Mouse (Mus musculus) gastrocnemius, adult 8-10 months (tissue): ENCODE data around the gene Ppm1b. TPM values are rescaled to one million over a fixed set of nuclear protein-coding genes. Genes with fewer than 3 reads are reported as not detected.
A peak's percentile ranks its signal among the peaks of the same experiment; 100 is the strongest.

ENCODE experiments used
- DNase-seq, 2 experiments: peaks; one replicate each; pipeline ENCODE4 v3.0.0; 2022; ENCODE audit warnings: low spot score in 2 of 2
- total RNA-seq, 4 experiments: library from RNA; stranded (reverse); gene quantifications; 2 replicates each; pipeline ENCODE4 v1.2.4; 2022

The Ppm1b gene
- total RNA-seq, 4 experiments from 2014 or later = 165 to 198 (median 183) TPM

DNA sequence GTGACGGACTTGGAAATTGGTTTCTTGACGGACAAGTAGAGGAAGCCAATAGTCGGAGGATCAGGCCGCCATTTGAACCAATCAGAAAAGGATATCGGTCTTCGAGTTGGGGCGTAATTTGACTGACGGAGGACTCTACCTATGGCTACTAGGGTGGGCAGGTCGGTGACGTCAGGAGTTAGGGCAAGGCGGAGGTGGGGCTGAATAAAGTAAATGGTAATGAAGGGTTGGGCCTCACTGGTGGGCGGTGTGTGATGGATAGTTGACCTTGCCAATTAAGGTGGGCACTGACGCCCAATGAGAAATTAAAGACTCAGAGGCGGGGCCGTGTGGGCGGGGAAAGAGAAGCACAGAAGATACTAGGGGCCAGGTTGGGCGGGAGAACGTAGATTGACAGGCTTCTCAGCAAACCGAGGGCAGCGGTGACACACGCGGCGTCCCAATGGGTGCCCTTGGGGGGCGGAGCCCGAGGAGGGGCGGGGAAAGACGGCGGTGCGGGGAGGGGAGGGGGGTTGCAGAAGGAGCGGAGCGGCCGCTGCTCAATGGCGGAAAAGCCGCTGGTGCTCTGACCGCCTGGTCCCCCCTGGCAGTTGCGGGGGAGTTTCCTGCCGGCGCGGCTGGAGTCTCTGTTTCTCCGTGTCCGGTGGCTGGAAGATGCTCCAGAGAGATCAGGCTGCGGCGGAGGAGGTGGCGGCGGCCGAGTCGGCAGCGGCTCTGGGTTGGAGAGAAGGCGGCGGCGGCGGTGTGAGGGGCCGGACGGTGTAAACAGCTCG lies 1.1 kb downstream of the Ppm1b start:
- DNase-seq = peak; percentile 100

GRCm38 (mm10) chr17:84958411-84958911 lies 1.9 kb downstream of the Ppm1b start:
- no peak for DNase-seq

DNA sequence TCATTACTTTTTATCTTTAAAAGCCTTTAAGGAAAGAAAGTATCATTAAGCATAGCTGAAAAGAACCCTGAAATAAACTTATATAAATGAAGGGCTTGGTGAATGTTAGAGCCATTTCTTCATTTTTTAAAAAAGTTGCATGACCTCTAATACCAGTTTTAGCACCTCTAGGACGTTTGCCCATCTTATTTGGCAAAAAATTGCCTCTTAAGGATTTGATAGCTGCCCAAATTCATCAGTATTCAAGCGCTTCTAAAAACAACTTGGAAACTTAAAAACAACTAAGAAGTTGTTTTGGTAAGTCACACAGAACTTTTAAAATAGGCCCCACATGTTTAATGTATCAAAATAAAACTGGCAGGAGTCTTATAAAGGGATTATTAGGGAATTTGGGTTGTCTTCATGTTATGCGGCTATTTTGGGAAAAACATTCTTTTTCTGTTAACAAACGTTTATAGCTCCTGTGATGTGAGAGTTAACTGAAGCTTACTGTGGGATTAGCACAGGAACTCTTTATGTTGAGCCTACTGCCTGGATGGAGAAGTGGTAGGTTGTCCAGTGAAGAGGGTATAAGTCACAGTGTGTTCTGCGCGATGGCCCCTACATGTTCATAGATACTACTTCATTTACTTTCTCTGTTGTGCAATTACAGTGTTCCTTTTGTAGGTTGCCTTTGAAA lies 2.6 kb downstream of the Ppm1b start:
- no peak for DNase-seq

DNA sequence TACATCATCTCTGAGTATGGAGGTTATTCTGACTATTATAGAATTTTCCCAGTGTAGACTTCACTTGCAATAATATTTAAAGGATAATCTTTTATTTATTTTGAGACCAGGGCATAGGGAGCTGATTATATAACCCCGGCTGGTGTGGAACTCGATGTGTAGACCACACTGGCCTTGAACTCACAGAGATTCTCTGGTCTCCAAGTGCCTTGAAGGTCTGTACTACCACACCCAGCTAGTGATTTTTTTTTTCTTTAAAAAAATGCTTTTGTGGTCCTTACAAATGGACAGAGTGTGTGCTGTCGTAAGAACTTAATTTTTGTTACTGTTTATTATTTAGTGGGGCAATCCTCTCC lies 3.1 kb downstream of the Ppm1b start:
- DNase-seq = no peak

- no peak for DNase-seq
Measured at GRCm38 (mm10) chr17:84960136-84960535, 3.6 kb downstream of the Ppm1b start.

GRCm38 (mm10) chr17:84962046-84962445 lies 5.5 kb downstream of the Ppm1b start:
- DNase-seq = no peak

DNA sequence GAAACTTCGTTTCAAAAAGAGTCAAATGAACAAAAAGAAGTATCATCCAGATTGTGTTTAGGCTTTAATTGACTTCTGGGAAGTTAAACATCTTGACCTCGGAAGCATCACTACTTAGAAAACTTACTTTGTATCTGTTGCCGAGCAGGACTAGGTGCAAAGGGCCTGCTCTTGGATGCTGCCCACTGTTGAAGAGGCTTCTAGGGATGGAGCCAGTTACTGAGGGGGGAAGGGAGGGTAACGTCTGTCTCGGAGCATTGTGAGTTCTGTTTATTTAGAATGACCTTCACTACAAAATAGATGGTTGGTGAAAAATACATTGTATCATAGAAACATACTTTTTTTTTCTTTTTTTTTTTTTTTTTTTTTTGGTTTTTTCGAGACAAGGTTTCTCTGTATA lies 7.1 kb downstream of the Ppm1b start:
- DNase-seq = no peak

DNA sequence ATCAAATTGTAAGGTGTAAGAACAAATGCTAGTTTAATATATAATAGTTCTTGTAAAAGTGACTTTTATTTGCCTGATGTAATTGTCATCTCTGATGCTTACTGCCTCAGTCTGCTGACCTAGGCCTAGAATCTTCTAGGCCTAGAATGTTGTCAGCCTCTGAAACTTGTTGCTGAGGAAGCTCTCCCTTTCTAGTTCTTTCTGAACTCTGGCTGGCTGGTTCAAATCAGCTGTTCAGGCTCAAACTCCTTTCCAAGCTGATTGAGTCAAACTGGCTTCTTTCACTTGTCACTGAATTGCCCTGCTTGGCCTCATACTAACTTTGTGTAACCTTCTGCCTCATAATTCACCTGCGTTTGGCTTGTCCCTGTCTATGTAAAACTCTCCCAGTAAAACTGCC lies 9.7 kb downstream of the Ppm1b start:
- DNase-seq = no peak

- DNase-seq = no peak
Measured at GRCm38 (mm10) chr17:84967045-84967444, 10.5 kb downstream of the Ppm1b start.

DNA sequence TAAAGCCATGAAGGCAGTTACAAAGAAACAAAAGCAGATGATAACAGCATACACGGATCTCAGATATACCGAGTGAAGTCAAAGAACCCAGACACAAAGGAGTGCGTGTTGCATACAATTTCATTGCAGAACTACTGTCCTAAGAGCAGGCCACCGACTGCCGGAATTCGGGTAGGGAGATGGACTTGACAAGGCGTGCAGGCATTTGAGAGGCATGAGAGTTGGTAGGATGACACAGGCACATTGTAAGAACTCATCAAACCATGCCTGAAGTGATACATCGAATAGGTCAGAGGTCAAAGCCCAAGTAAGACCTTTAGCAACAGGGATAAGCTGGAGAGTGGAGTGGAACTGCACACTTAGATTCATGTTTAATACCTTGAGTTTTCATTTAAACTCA lies 13.4 kb downstream of the Ppm1b start:
- DNase-seq = no peak

GRCm38 (mm10) chr17:84981721-84982120 lies 25.2 kb downstream of the Ppm1b start:
- no peak for DNase-seq

DNA sequence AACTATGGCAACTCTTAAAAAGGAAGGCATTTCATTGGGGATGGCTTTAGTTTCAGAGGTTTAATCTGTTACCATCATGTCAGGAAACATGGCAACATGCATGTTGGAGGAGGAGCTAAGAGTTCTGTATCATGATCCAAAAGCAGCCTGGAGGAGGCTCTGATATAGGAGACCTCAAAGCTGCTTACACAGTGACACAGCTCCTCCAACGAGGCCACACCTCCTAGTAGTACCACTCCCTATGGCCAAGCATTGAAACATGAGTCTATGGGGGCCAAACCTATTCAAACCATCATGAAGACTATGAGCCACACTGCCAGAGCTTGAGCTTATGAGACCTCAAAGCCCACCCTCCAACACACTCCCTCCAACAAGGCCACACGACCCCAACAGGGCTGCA lies 26.2 kb downstream of the Ppm1b start:
- no peak for DNase-seq

GRCm38 (mm10) chr17:84986368-84986767 lies 29.8 kb downstream of the Ppm1b start:
- no peak for DNase-seq

DNA sequence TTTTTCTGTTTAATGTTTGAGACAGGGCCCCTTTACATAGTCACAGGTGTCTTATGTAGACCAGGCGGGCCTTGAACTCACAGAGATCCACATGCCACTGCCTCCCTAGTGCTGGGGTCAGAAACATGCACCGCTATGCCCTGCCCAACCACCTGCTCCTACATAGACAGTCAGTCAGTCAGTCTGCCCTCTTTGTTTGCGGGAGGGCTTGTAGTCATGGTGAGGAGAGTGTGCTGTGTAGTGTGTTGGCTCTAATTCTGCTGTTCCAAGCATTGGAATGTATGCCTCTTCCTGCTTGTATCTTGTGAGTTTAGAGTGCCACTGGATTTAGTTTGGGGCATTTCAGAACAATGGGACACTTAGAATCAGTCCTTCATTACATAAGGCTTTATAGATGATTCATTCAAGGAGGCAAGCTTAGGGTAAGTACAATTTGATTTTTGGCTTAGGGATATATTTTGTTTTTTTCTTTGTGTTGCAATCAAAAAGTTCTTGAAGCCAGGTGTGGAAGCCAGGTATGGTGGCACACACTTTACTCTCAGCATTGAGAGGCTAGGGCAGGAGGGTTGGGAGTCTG lies 31.4 kb downstream of the Ppm1b start:
- no peak for DNase-seq

DNA sequence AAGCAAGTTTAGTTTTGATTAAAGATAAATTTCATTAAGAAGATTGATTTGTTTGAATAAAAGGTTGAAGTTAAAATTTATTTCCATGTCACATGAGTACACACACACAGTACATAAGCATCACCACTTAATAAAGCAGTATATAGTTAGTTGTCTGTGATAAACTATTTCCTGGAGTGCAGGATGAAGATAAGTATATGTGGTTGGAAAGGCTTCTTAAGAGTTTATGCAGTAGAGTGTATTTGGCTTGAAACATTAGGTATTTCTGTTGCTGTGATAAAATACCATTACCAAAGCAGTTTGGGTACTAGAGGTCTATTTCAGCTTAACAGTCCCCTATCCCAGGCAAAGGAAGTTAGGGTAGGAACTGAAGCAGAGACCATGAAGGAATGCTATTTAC lies 32.0 kb downstream of the Ppm1b start:
- no peak for DNase-seq

DNA sequence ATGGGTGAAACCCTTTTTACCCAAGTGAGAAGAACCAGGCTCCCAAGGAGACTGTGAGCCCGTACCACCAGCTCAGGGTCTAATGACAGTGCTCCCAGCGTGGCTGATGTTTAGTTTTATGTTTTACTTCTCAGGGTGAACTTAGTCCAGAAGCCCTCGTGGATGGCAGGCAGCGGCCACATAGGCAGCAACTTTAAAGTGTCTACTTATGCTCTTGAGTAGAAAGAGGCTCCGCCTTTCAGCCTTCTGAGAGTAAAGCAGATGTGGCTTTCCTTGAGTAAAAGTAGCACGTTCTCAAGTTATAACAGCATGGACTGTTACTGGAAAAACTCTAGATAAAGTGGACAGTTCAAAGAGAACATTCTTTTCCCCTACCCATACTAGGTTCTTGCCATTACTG lies 39.3 kb downstream of the Ppm1b start:
- no peak for DNase-seq

DNA sequence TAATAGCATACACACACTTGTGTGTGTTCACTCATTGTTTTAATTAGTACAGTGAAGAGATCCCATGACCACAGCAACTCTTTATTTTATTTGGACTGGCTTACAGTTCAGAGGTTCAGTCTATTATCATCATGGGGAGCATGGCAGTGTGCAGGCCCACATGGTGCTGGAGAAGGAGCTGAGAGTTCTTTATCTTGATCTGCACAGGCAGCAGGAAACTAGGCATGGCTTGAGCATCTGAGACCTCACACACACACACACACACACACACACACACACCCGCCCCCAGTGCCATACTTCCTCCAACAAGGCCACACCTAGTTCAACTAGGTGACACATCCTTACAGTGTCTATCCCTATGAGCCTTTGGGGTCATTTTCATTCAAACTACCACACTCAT lies 41.1 kb downstream of the Ppm1b start:
- no peak for DNase-seq

- DNase-seq = no peak
Measured at GRCm38 (mm10) chr17:84999636-85000035, 43.1 kb downstream of the Ppm1b start.

DNA sequence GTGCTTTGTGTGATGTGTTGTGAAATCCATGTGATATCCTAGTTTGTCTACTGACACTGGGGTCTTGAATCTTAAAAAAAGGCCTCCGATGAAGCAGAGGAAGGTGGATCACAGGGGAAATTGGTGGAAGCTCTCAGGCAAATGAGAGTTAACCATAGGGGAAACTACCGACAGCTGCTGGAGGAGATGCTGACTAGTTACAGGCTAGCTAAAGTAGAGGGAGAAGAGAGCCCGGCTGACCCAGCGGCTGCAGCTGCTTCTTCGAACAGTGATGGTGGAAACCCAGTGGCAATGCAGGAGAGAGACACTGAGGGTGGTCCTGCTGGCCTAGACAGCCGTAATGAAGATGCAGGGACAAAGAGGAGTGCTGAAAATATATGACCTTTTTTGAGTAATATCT lies 56.9 kb downstream of the Ppm1b start:
- no peak for DNase-seq

DNA sequence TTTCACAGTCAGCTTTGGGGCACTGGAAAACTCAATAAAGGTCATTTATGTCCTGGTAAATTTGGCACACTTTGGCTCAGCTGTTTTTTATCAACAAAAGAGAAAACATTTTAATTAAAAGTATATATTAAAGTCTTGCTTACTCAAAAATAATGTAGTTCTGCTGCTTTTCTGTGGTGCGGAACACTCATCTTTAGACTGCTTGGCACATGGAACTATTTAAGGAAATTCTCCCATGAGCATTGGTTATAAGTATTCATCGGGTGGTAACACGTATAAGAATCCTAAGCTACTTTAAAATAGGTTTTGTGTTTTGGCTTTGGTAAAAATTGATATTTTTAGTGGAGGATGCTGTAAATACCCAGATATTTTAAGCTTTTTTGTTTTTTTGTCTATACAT lies 58.1 kb downstream of the Ppm1b start:
- DNase-seq = no peak

- no peak for DNase-seq
Measured at GRCm38 (mm10) chr17:85018344-85018743, 61.8 kb downstream of the Ppm1b start.

DNA sequence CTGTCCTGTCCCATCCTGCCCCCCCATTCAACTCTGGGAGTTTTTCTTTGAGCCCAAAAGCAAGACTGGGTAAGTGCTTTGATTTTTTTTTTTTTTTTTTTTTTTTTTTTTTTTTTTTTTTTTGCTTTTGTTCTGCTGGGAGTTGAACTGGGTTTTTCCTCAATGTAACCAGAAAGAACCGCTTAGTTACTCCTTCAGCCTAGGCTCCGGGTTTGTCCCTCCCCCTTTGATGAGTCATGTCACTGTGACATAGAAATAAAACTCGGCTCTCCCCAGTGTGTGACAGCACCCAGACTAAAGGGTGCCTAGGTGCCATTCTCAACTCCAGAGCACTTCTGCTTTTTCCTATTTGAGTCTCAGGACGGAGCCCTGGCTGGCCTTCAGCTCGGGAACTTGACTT lies 62.3 kb downstream of the Ppm1b start:
- no peak for DNase-seq

GRCm38 (mm10) chr17:85020343-85020742 lies 63.8 kb downstream of the Ppm1b start:
- DNase-seq = no peak
